9 mouse cellular contexts compared by ENCODE assay signal in genomic region chr3:107550409-107551049, GRCm38 (mm10). TPM values are rescaled to one million over a fixed set of nuclear protein-coding genes. Genes with fewer than 3 reads are reported as not detected.
DNase-seq lines count a peak whose midpoint lies in the region; ATAC-seq and TF ChIP-seq lines count a peak whose summit lies in the region.
"Had no signal": no experiment of that assay in that cellular context is flagged by ENCODE, and none has a peak within 500 bp of the region (broad histone marks: within the 10 kb centered on the region; RNA-seq: fewer than 3 reads in every experiment).

No protein-coding gene starts in this region.

- H3K4me1 ChIP-seq in ES-E14 (ENCODE audit: control insufficient read depth in 2 of 2, insufficient read depth in 2 of 2, low read length in 2 of 2, poor library complexity in 1 of 2), result no peaks in the 10 kb centered on the region
- peaks cover 8% of the 10 kb centered on the region for H3K4me1 ChIP-seq in forebrain, embryonic 16.5 days (replicated peaks; ENCODE audit: control insufficient read depth, insufficient read depth, low read length)
- no peaks in the 10 kb centered on the region for H3K4me1 ChIP-seq in midbrain, embryonic 15.5 days

- H3K36me3 ChIP-seq in ES-E14 (ENCODE audit: control insufficient read depth, insufficient read depth, low read length, poor library complexity, severe bottlenecking), result no peaks in the 10 kb centered on the region
- no peaks in the 10 kb centered on the region for H3K36me3 ChIP-seq in forebrain, embryonic 16.5 days (ENCODE audit: control insufficient read depth, insufficient read depth)
- H3K36me3 ChIP-seq in midbrain, embryonic 15.5 days (replicated peaks), result no peaks in the 10 kb centered on the region

- DNase-seq in kidney, adult 18-20 months, result peak; percentile 70
- DNase-seq in kidney, adult 11 months, result no peak
- DNase-seq in ES-E14 (ENCODE audit: low read depth, low spot score), result peak; percentile 40
- peak; percentile 34 for DNase-seq in c-Kit-positive CD71-positive TER-119-negative erythroid progenitor cells, embryonic 14.5 days (ENCODE audit: low read depth)
- DNase-seq in left cerebral cortex, postnatal 25 days (ENCODE audit: low spot score in 2 of 2), result peak; percentile 66 to 71

- in situ Hi-C loops in ES-E14 (cut with MboI; ENCODE audit: low sequenced_read_pairs in 2 of 2, unreplicated experiment in 2 of 2), result no loop called here

- H3K9me3 ChIP-seq in ES-E14 (ENCODE audit: control insufficient read depth, insufficient read depth, low read depth, low read length), result no peaks in the 10 kb centered on the region
- H3K9me3 ChIP-seq in forebrain, embryonic 16.5 days (ENCODE audit: control insufficient read depth, low read length), result no peaks in the 10 kb centered on the region
- H3K9me3 ChIP-seq in midbrain, embryonic 15.5 days, result no peaks in the 10 kb centered on the region
- H3K9me3 ChIP-seq: megakaryocyte, embryonic 14.5 days had no signal

- 0 out of 2 replicates have a peak, but pooled peaks have one; percentile 14 for ATAC-seq in forebrain, embryonic 16.5 days
- ATAC-seq in midbrain, embryonic 15.5 days (replicated peaks), result peak; percentile 40; the same call in 1 of the 2 replicates
- ATAC-seq in megakaryocyte, adult 5-6 weeks (ENCODE audit: poor library complexity, severe bottlenecking), result no peak

- 75% methylated on average over 17 of the region's 17 CpGs for WGBS in forebrain, embryonic 16.5 days
- 74% methylated on average over 17 of the region's 17 CpGs for WGBS in midbrain, embryonic 15.5 days

- H3K27me3 ChIP-seq in forebrain, embryonic 16.5 days (replicated peaks; ENCODE audit: control insufficient read depth, insufficient read depth, low read length), result no peaks in the 10 kb centered on the region
- H3K27me3 ChIP-seq in midbrain, embryonic 15.5 days (replicated peaks), result no peaks in the 10 kb centered on the region

- H3K9ac ChIP-seq in ES-E14 (ENCODE audit: insufficient read depth, low read depth, low read length, poor library complexity, severe bottlenecking), result no peak overlapping the region
- H3K9ac ChIP-seq in forebrain, embryonic 16.5 days (replicated peaks; ENCODE audit: low read depth, low read length), result no peak overlapping the region
- no peak overlapping the region for H3K9ac ChIP-seq in midbrain, embryonic 15.5 days

- no peak overlapping the region for H3K4me3 ChIP-seq in ES-E14 (ENCODE audit: insufficient read depth in 1 of 2, low read depth in 1 of 2, low read length in 2 of 2, poor library complexity in 1 of 2, severe bottlenecking in 1 of 2)
- no peak overlapping the region for H3K4me3 ChIP-seq in forebrain, embryonic 16.5 days (replicated peaks; ENCODE audit: low read length)
- H3K4me3 ChIP-seq in midbrain, embryonic 15.5 days, result no peak overlapping the region
- H3K4me3 ChIP-seq: megakaryocyte, embryonic 14.5 days had no signal

- no peak overlapping the region for H3K4me2 ChIP-seq in forebrain, embryonic 16.5 days (ENCODE audit: low read length)
- H3K4me2 ChIP-seq in midbrain, embryonic 15.5 days, result no peak overlapping the region

- no peak overlapping the region for H3K27ac ChIP-seq in ES-E14 (ENCODE audit: insufficient read depth, low read depth, low read length, poor library complexity, severe bottlenecking)
- no peak overlapping the region for H3K27ac ChIP-seq in forebrain, embryonic 16.5 days (ENCODE audit: low read length)
- H3K27ac ChIP-seq in midbrain, embryonic 15.5 days, result no peak overlapping the region

- intact Hi-C loops in left cerebral cortex, postnatal 25 days (cut with DNase I), result no loop called here

TF ChIP-seq in ES-E14, 5 proteins besides CTCF, POLR2A, EP300 and RAD21:
- TF ChIP-seq ZC3H11A (IDR thresholded peaks at IDR 0.05; ENCODE audit: borderline replicate concordance, low read depth, low read length), result no peak
- TF ChIP-seq CHD2 (IDR thresholded peaks at IDR 0.05; ENCODE audit: low read depth, low read length), result no peak
- TF ChIP-seq MAFK (IDR thresholded peaks at IDR 0.05; ENCODE audit: insufficient read depth, low read depth, low read length), result no peak
- no peak for TF ChIP-seq HCFC1 (IDR thresholded peaks at IDR 0.05; ENCODE audit: borderline replicate concordance, insufficient read depth, low read length)
- no peak for TF ChIP-seq ZNF384 (IDR thresholded peaks at IDR 0.05; ENCODE audit: low read depth, low read length)
TF ChIP-seq in ES-E14: peak in this region for 0.

RNA-seq across cellular contexts. Expression of gene Ubl4b, which starts 4.3 kb away (rescaled TPM):
- total RNA-seq in ES-E14 (2012; rRNA removed), result not detected in 2 replicates
- polyA plus RNA-seq in forebrain, embryonic 16.5 days (2015; fragmentation: Nextera tagmentation; extraction: Ambion mirVana), result not detected in 2 replicates
- under 1 TPM in 1 of 2 experiments, not detected in 1; 0.23 TPM for total RNA-seq in left cerebral cortex, postnatal 25 days (2021)
- not detected in 2 replicates for polyA plus RNA-seq in midbrain, embryonic 15.5 days (2015; fragmentation: Nextera tagmentation; extraction: Ambion mirVana)
- total RNA-seq in megakaryocyte, adult 5-6 weeks (2015), result not detected in 2 replicates
- not detected in 2 replicates for total RNA-seq in megakaryocyte, adult 5-6 weeks (2017)

RNA-seq across cellular contexts. Expression of gene Slc6a17, which starts 32.7 kb away (rescaled TPM):
- 0.11 and 0.49 TPM in 2 replicates for total RNA-seq in ES-E14 (2012; rRNA removed)
- polyA plus RNA-seq in forebrain, embryonic 16.5 days (2015; fragmentation: Nextera tagmentation; extraction: Ambion mirVana), result 16.0 and 21.6 TPM in 2 replicates
- 100 to 1,000 TPM; 396 to 412 TPM for total RNA-seq in left cerebral cortex, postnatal 25 days (2021)
- 16.6 and 19.2 TPM in 2 replicates for polyA plus RNA-seq in midbrain, embryonic 15.5 days (2015; fragmentation: Nextera tagmentation; extraction: Ambion mirVana)
- not detected in 2 replicates for total RNA-seq in megakaryocyte, adult 5-6 weeks (2015)
- total RNA-seq in megakaryocyte, adult 5-6 weeks (2017), result not detected in 2 replicates

RNA-seq across cellular contexts. Expression of gene Alx3, which starts 44.3 kb away (rescaled TPM):
- 0.21 and 0.85 TPM in 2 replicates for total RNA-seq in ES-E14 (2012; rRNA removed)
- 2.7 and 4.9 TPM in 2 replicates for polyA plus RNA-seq in forebrain, embryonic 16.5 days (2015; fragmentation: Nextera tagmentation; extraction: Ambion mirVana)
- total RNA-seq in left cerebral cortex, postnatal 25 days (2021), result under 1 TPM; 0.87 to 0.94 TPM
- 1.0 and 1.2 TPM in 2 replicates for polyA plus RNA-seq in midbrain, embryonic 15.5 days (2015; fragmentation: Nextera tagmentation; extraction: Ambion mirVana)
- total RNA-seq in megakaryocyte, adult 5-6 weeks (2015), result not detected in 2 replicates
- total RNA-seq in megakaryocyte, adult 5-6 weeks (2017), result not detected in 2 replicates

Comparison
In these comparisons a context has a peak if more than half of its experiments do, and no peak if none do; other contexts are left out.
1. RNA of gene Slc6a17, which starts 32.7 kb away (total RNA-seq): 396 to 412 TPM in left cerebral cortex, postnatal 25 days; 0.11 to 0.49 TPM in ES-E14 and not detected in megakaryocyte, adult 5-6 weeks; every median in the first group is over 100 times any median in the second.